Mouse (Mus musculus): ENCODE data around the gene Paox. TPM values are rescaled to one million over a fixed set of nuclear protein-coding genes. Genes with fewer than 3 reads are reported as not detected.

Paox gene
- 6.7 and 8.3 TPM in 2 replicates for polyA plus RNA-seq (2015; fragmentation: Nextera tagmentation; extraction: Ambion mirVana)

DNA sequence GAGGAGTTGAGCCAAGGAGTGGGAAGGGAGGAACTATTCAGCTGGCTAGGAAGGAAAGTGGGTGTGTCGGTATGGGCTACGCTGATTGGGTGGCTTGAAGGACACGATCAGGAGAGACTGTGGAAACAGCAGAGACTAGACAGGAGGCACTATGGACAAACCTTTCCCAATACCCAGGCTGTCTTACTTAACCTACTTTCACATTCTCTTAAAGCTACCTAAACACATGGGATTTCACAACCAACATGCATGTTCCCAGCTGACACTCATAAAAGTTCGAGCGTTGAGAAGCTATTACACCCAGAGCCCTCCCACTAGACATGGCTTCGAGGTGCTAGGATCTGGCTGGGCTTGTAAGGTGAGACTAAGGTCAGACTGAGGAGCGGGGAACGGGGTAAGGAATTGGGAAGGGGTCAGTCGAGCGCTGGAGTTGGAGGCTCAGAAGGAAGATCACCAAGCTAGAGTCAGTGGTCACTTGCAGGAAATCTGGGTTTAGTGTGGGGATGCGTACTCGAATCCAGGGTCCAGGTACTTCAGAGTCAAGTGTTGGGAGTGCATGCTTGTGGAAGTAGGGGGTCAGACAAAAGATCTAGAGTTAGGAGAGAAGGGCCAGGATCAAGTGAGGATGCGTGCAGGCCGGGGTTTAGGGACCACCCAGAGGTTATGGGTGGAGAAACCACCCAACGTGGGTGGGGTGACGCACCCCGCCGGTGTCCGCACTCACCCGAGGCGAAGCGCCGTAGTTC, at the start of gene Paox:
Gene Paox, plus strand, starts transcription at position 217 of the 746 bp plus-strand sequence.
- H3K36me3 ChIP-seq (ENCODE audit: control insufficient read depth, insufficient read depth, low read length): peaks cover 2% of the 10 kb centered on the region; the same call in 1 of the 2 replicates
- peak within 1 kb of the TSS; percentile 87 for H3K4me2 ChIP-seq (ENCODE audit: low read length)
- H3K4me1 ChIP-seq (ENCODE audit: control insufficient read depth, insufficient read depth, low read length): peaks cover 11% of the 10 kb centered on the region; the same call in 1 of the 2 replicates
- H3K9me3 ChIP-seq (replicated peaks; ENCODE audit: control insufficient read depth, low read length, poor library complexity, severe bottlenecking): no peaks in the 10 kb centered on the region
- H3K27me3 ChIP-seq (ENCODE audit: control insufficient read depth, insufficient read depth, low read depth, low read length): no peaks in the 10 kb centered on the region
- WGBS: 3% methylated on average over 23 of the region's 23 CpGs
- ATAC-seq: peak; percentile 71
- peak within 1 kb of the TSS; percentile 68 for H3K4me3 ChIP-seq (ENCODE audit: low read depth, low read length)
- peak within 1 kb of the TSS; percentile 86 for H3K9ac ChIP-seq (ENCODE audit: low read depth, low read length)
- peak within 1 kb of the TSS; percentile 84 for H3K27ac ChIP-seq (ENCODE audit: low read length)

GRCm38 (mm10) chr7:140067397-140067796, 48.2 kb upstream of the Paox start:
- H3K27me3 ChIP-seq (ENCODE audit: control insufficient read depth, insufficient read depth, low read depth, low read length): peaks cover 63% of the 10 kb centered on the region
- WGBS: 73% methylated on average over 6 of the region's 6 CpGs
- no peak for ATAC-seq
- no peaks in the 10 kb centered on the region for H3K9me3 ChIP-seq (replicated peaks; ENCODE audit: control insufficient read depth, low read length, poor library complexity, severe bottlenecking)
- H3K36me3 ChIP-seq (ENCODE audit: control insufficient read depth, insufficient read depth, low read length): peaks cover 26% of the 10 kb centered on the region
- H3K4me3 ChIP-seq (ENCODE audit: low read depth, low read length): no peak overlapping the region
- H3K9ac ChIP-seq (ENCODE audit: low read depth, low read length): no peak overlapping the region
- no peaks in the 10 kb centered on the region for H3K4me1 ChIP-seq (ENCODE audit: control insufficient read depth, insufficient read depth, low read length)
- no peak overlapping the region for H3K27ac ChIP-seq (ENCODE audit: low read length)
- H3K4me2 ChIP-seq (ENCODE audit: low read length): no peak overlapping the region

- Histone ChIP-seq H3K4me2 (ENCODE audit: low read length) (peak overlapping the region; percentile 31), H3K36me3 (ENCODE audit: control insufficient read depth, insufficient read depth, low read length) (peaks cover 36% of the 10 kb centered on the region), H3K4me3 (ENCODE audit: low read depth, low read length) (no peak overlapping the region), H3K9ac (ENCODE audit: low read depth, low read length) (no peak overlapping the region), H3K9me3 (replicated peaks; ENCODE audit: control insufficient read depth, low read length, poor library complexity, severe bottlenecking) (no peaks in the 10 kb centered on the region), H3K27ac (ENCODE audit: low read length) (no peak overlapping the region), H3K27me3 (ENCODE audit: control insufficient read depth, insufficient read depth, low read depth, low read length) (peaks cover 55% of the 10 kb centered on the region), H3K4me1 (ENCODE audit: control insufficient read depth, insufficient read depth, low read length) (no peaks in the 10 kb centered on the region)
- no peak for ATAC-seq
- WGBS: 30% methylated on average over 39 of the region's 39 CpGs
Observed at GRCm38 (mm10) chr7:140070042-140070711, 45.4 kb upstream of the Paox start.

DNA sequence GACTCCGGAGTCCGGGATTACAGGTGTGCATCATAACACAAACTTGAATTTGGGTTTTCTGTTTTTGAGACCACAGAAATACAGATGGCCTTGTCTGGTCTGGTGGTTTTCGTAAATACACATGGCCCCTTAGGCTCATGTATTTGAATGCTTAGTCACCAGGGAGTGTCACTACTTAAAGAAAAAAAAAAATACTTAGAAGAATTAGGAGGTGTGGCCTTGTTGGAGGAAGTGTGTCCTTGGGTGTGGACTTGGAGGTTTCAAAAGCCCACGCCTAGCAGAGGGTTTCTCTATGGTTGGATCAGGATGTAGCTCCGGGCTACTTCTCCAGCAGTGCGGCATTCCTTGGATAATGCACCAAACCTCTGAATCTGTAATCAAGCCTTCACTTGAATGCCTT, 37.9 kb upstream of the Paox start:
- Histone ChIP-seq H3K4me3 (ENCODE audit: low read depth, low read length) (no peak overlapping the region), H3K9me3 (replicated peaks; ENCODE audit: control insufficient read depth, low read length, poor library complexity, severe bottlenecking) (no peaks in the 10 kb centered on the region), H3K9ac (ENCODE audit: low read depth, low read length) (no peak overlapping the region), H3K27ac (ENCODE audit: low read length) (no peak overlapping the region), H3K36me3 (ENCODE audit: control insufficient read depth, insufficient read depth, low read length) (peaks cover 7% of the 10 kb centered on the region), H3K4me1 (ENCODE audit: control insufficient read depth, insufficient read depth, low read length) (peaks cover 10% of the 10 kb centered on the region), H3K27me3 (ENCODE audit: control insufficient read depth, insufficient read depth, low read depth, low read length) (peaks cover 8% of the 10 kb centered on the region), H3K4me2 (ENCODE audit: low read length) (no peak overlapping the region)
- ATAC-seq: no peak
- WGBS: 79% methylated on average over 6 of the region's 6 CpGs

DNA sequence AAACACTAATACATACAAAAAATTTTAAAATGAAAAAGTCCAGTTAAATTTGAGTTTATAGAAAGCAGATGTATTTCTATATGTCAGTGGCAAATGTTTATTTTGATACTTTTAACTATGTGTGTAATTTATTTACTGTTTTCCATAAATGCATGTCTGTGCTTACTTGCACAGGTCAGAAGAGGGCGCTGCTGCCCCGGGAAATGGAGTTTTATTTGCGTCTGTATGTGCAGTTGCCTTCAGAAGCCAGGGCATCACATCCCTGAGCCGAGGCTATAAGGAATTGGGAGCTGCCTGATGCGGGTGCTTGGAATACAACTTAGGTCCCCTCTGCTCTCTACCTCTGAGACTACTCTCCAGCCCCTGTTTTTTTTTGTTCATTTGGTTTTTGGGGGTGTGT, 36.9 kb upstream of the Paox start:
- no peak overlapping the region for H3K27ac ChIP-seq (ENCODE audit: low read length)
- no peak overlapping the region for H3K4me3 ChIP-seq (ENCODE audit: low read depth, low read length)
- WGBS: 5% methylated on average over 5 of the region's 5 CpGs
- no peaks in the 10 kb centered on the region for H3K9me3 ChIP-seq (replicated peaks; ENCODE audit: control insufficient read depth, low read length, poor library complexity, severe bottlenecking)
- no peak for ATAC-seq
- no peaks in the 10 kb centered on the region for H3K27me3 ChIP-seq (ENCODE audit: control insufficient read depth, insufficient read depth, low read depth, low read length)
- H3K4me2 ChIP-seq (ENCODE audit: low read length): peak overlapping the region; percentile 54; the same call in 1 of the 2 replicates
- H3K9ac ChIP-seq (ENCODE audit: low read depth, low read length): no peak overlapping the region
- H3K36me3 ChIP-seq (ENCODE audit: control insufficient read depth, insufficient read depth, low read length): no peaks in the 10 kb centered on the region; the same call in 1 of the 2 replicates
- H3K4me1 ChIP-seq (ENCODE audit: control insufficient read depth, insufficient read depth, low read length): peaks cover 14% of the 10 kb centered on the region

DNA sequence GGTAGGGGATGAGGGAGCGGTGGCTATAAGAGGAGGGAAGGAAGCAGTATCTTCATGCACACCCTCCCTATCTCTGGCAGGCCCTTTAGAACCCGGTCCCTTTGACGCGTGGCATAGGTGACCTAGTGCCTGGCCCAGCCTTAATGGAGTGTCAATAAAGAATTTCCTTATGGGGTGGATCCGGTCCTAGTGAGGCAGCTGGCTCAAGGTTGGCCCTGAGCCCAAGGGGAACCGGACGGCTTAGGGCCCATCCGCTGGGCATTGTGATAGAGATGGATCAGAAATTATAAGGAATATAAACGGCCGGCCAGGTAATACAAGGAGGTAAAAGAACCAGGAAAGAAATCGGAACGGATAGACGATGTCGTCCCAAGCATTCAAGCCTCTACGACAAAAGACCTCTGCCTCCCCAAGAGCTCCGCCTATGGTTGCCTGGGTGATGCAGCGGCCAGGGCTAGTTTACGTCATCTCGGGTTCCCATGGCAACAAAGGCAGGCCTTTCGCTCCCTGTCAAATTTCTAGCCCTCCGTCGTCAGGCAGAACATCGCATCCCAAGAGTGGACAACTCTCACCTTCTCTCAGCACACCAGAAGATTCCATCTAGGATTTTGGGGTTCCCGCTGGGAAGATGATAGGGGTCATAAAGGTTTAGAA, 35.0 kb upstream of the Paox start:
- WGBS: 2% methylated on average over 24 of the region's 24 CpGs
- Histone ChIP-seq H3K4me3 (ENCODE audit: low read depth, low read length) (peak overlapping the region; percentile 72), H3K4me2 (ENCODE audit: low read length) (peak overlapping the region; percentile 54), H3K27me3 (ENCODE audit: control insufficient read depth, insufficient read depth, low read depth, low read length) (no peaks in the 10 kb centered on the region), H3K9ac (ENCODE audit: low read depth, low read length) (peak overlapping the region; percentile 87), H3K4me1 (ENCODE audit: control insufficient read depth, insufficient read depth, low read length) (peaks cover 14% of the 10 kb centered on the region), H3K36me3 (ENCODE audit: control insufficient read depth, insufficient read depth, low read length) (no peaks in the 10 kb centered on the region), H3K27ac (ENCODE audit: low read length) (peak overlapping the region; percentile 96), H3K9me3 (replicated peaks; ENCODE audit: control insufficient read depth, low read length, poor library complexity, severe bottlenecking) (no peaks in the 10 kb centered on the region)
- ATAC-seq: peak; percentile 81

- Histone ChIP-seq H3K36me3 (ENCODE audit: control insufficient read depth, insufficient read depth, low read length) (no peaks in the 10 kb centered on the region), H3K9me3 (replicated peaks; ENCODE audit: control insufficient read depth, low read length, poor library complexity, severe bottlenecking) (no peaks in the 10 kb centered on the region), H3K4me1 (ENCODE audit: control insufficient read depth, insufficient read depth, low read length) (peaks cover 14% of the 10 kb centered on the region), H3K4me3 (ENCODE audit: low read depth, low read length) (peak overlapping the region; percentile 72), H3K27me3 (ENCODE audit: control insufficient read depth, insufficient read depth, low read depth, low read length) (no peaks in the 10 kb centered on the region), H3K27ac (ENCODE audit: low read length) (peak overlapping the region; percentile 96), H3K9ac (ENCODE audit: low read depth, low read length) (peak overlapping the region; percentile 87), H3K4me2 (ENCODE audit: low read length) (peak overlapping the region; percentile 54)
- 6% methylated on average over 20 of the region's 20 CpGs for WGBS
- peak; percentile 37 for ATAC-seq
Observed at GRCm38 (mm10) chr7:140081408-140082241, 34.0 kb upstream of the Paox start.

- peaks cover 14% of the 10 kb centered on the region for H3K4me1 ChIP-seq (ENCODE audit: control insufficient read depth, insufficient read depth, low read length)
- no peaks in the 10 kb centered on the region for H3K27me3 ChIP-seq (ENCODE audit: control insufficient read depth, insufficient read depth, low read depth, low read length)
- H3K4me2 ChIP-seq (ENCODE audit: low read length): peak within 1 kb of the TSS; percentile 54
- H3K36me3 ChIP-seq (ENCODE audit: control insufficient read depth, insufficient read depth, low read length): no peaks in the 10 kb centered on the region
- ATAC-seq: peak; percentile 90
- H3K9ac ChIP-seq (ENCODE audit: low read depth, low read length): peak within 1 kb of the TSS; percentile 87
- 4% methylated on average over 18 of the region's 18 CpGs for WGBS
- H3K4me3 ChIP-seq (ENCODE audit: low read depth, low read length): peak within 1 kb of the TSS; percentile 72
- peak within 1 kb of the TSS; percentile 96 for H3K27ac ChIP-seq (ENCODE audit: low read length)
- no peaks in the 10 kb centered on the region for H3K9me3 ChIP-seq (replicated peaks; ENCODE audit: control insufficient read depth, low read length, poor library complexity, severe bottlenecking)
Observed at GRCm38 (mm10) chr7:140082242-140082678, 33.3 kb upstream of the Paox start, which contains the start of gene Caly. Caly (minus strand) TSS chr7:140082548.
